Mouse (Mus musculus) lung, embryonic 14.5 days (tissue): Measurements from ENCODE around the gene Vgll2. TPM values are rescaled to one million over a fixed set of nuclear protein-coding genes. Genes with fewer than 3 reads are reported as not detected.

Source experiments
- ATAC-seq: fragments of 200-750 bp; cut with Nextera tagmentation; 2 replicates; pipeline ENCODE4 v1.8.0; 2017; ENCODE audit warnings: mild to moderate bottlenecking, moderate TSS enrichment, moderate library complexity; ENCODE audit not compliant: insufficient read depth
- DNase-seq: peaks from one replicate; pipeline ENCODE4 v3.0.0-alpha.2; 2015
- H3K27ac ChIP-seq: fragments of 300-500 bp; sonication (generic); 2 replicates; pipeline ENCODE4 v1.5.1; 2014; ENCODE audit warnings: low read depth, mild to moderate bottlenecking, moderate library complexity
- H3K27me3 ChIP-seq: fragments of 300-500 bp; sonication (generic); 2 replicates; pipeline ENCODE4 v1.6.1; 2014; ENCODE audit warnings: low read length, control low read depth; ENCODE audit not compliant: insufficient read depth
- H3K36me3 ChIP-seq: fragments of 300-500 bp; sonication (generic); 2 replicates; pipeline ENCODE4 v1.6.1; 2014; ENCODE audit warnings: control low read depth; ENCODE audit not compliant: insufficient read depth
- H3K4me1 ChIP-seq: fragments of 300-500 bp; sonication (generic); 2 replicates; pipeline ENCODE4 v1.6.1; 2014; ENCODE audit warnings: antibody characterized with exemption, control low read depth; ENCODE audit not compliant: insufficient read depth
- H3K4me2 ChIP-seq: fragments of 300-500 bp; sonication (generic); 2 replicates; pipeline ENCODE4 v1.6.1; 2014; ENCODE audit warnings: mild to moderate bottlenecking
- H3K4me3 ChIP-seq: fragments of 300-500 bp; sonication (generic); 2 replicates; pipeline ENCODE4 v1.5.1; 2014; ENCODE audit warnings: low read depth, low read length
- H3K9ac ChIP-seq: fragments of 300-500 bp; sonication (generic); 2 replicates; pipeline ENCODE4 v1.6.1; 2014
- H3K9me3 ChIP-seq: fragments of 300-500 bp; sonication (generic); 2 replicates; pipeline ENCODE4 v1.6.1; 2016; ENCODE audit warnings: low read depth, low read length, control low read depth
- CTCF ChIP-seq: IDR thresholded peaks from 2 replicates; pipeline ENCODE4 v1.5.1; 2016; ENCODE audit warnings: antibody characterized with exemption, low read depth
- WGBS: fragments of 180-500 bp; shearing (Covaris S2); extraction: QIAGEN DNeasy Blood & Tissue Kit; methylation state at CpG from one replicate; pipeline ENCODE4 v1.1.7; 2014; 5-methylcytosine and 5-hydroxymethylcytosine counted together
- microRNA-seq: library from miRNA; unstranded; fragments of <30 nt; microRNA quantifications from one replicate; pipeline ENCODE4, GENCODE M21; 2016; ENCODE audit warnings: borderline number of aligned reads
- polyA plus RNA-seq: library from polyadenylated mRNA; unstranded; fragments of >200 nt; fragmentation: Nextera tagmentation; extraction: Ambion mirVana; gene quantifications from 2 replicates; pipeline ENCODE4 v1.2.1, GENCODE M21; 2014

Gene Vgll2
- polyA plus RNA-seq, 1 experiment from 2014 or later, result not detected

- Histone ChIP-seq H3K27ac (no peak overlapping the region), H3K9ac (no peak overlapping the region), H3K4me1 (no peaks in the 10 kb centered on the region), H3K36me3 (no peaks in the 10 kb centered on the region), H3K4me3 (no peak overlapping the region), H3K27me3 (peaks cover 66% of the 10 kb centered on the region), H3K9me3 (no peaks in the 10 kb centered on the region), H3K4me2 (no peak overlapping the region)
- DNase-seq, result no peak
- ATAC-seq, result no peak
- WGBS, result 3% methylated on average over 11 of the region's 11 CpGs
- no peak for TF ChIP-seq CTCF
Observed at GRCm38 (mm10) chr10:52028561-52029370, 6.5 kb downstream of the Vgll2 start.

- DNase-seq (no peak), ATAC-seq (no peak)
- H3K36me3 ChIP-seq, result no peaks in the 10 kb centered on the region
- H3K4me3 ChIP-seq, result no peak overlapping the region
- H3K27me3 ChIP-seq, result peaks cover 58% of the 10 kb centered on the region
- H3K27ac ChIP-seq, result no peak overlapping the region
- no peaks in the 10 kb centered on the region for H3K9me3 ChIP-seq
- no peak overlapping the region for H3K4me2 ChIP-seq
- 1% methylated on average over 10 of the region's 10 CpGs for WGBS
- no peak overlapping the region for H3K9ac ChIP-seq
- no peak for TF ChIP-seq CTCF
- no peaks in the 10 kb centered on the region for H3K4me1 ChIP-seq
Observed at GRCm38 (mm10) chr10:52029421-52030080, 7.2 kb downstream of the Vgll2 start.

- Histone ChIP-seq H3K9me3 (no peaks in the 10 kb centered on the region), H3K9ac (no peak overlapping the region), H3K4me2 (no peak overlapping the region), H3K4me1 (no peaks in the 10 kb centered on the region), H3K27me3 (peaks cover 17% of the 10 kb centered on the region), H3K36me3 (no peaks in the 10 kb centered on the region), H3K4me3 (no peak overlapping the region), H3K27ac (no peak overlapping the region)
- ATAC-seq, result no peak
- no peak for DNase-seq
- no peak for TF ChIP-seq CTCF
Observed at GRCm38 (mm10) chr10:52033729-52034128, 11.4 kb downstream of the Vgll2 start.

GRCm38 (mm10) chr10:52039392-52039791 lies 17.1 kb downstream of the Vgll2 start:
- H3K4me3 ChIP-seq, result no peak overlapping the region
- DNase-seq (no peak), ATAC-seq (no peak)
- H3K36me3 ChIP-seq, result no peaks in the 10 kb centered on the region
- H3K9me3 ChIP-seq, result no peaks in the 10 kb centered on the region
- TF ChIP-seq CTCF, result no peak
- no peak overlapping the region for H3K9ac ChIP-seq
- H3K4me1 ChIP-seq, result no peaks in the 10 kb centered on the region
- 74% methylated on average over 1 of the region's 1 CpGs for WGBS
- H3K4me2 ChIP-seq, result no peak overlapping the region
- no peaks in the 10 kb centered on the region for H3K27me3 ChIP-seq
- H3K27ac ChIP-seq, result no peak overlapping the region

GRCm38 (mm10) chr10:52043086-52043485 lies 20.8 kb downstream of the Vgll2 start:
- ATAC-seq, result no peak
- Histone ChIP-seq H3K9ac (no peak overlapping the region), H3K4me3 (no peak overlapping the region), H3K9me3 (no peaks in the 10 kb centered on the region), H3K27me3 (no peaks in the 10 kb centered on the region), H3K36me3 (no peaks in the 10 kb centered on the region), H3K4me2 (no peak overlapping the region), H3K27ac (no peak overlapping the region), H3K4me1 (no peaks in the 10 kb centered on the region)
- no peak for TF ChIP-seq CTCF
- 64% methylated on average over 5 of the region's 5 CpGs for whole genome bisulfite sequencing
- DNase-seq, result no peak

- DNase-seq (peak; percentile 17), ATAC-seq (no peak)
- H3K9me3 ChIP-seq, result no peaks in the 10 kb centered on the region
- no peak overlapping the region for H3K9ac ChIP-seq
- no peaks in the 10 kb centered on the region for H3K27me3 ChIP-seq
- H3K27ac ChIP-seq, result no peak overlapping the region
- no peak for TF ChIP-seq CTCF
- 46% methylated on average over 3 of the region's 3 CpGs for WGBS
- no peaks in the 10 kb centered on the region for H3K4me1 ChIP-seq
- no peak overlapping the region for H3K4me2 ChIP-seq
- no peak overlapping the region for H3K4me3 ChIP-seq
- H3K36me3 ChIP-seq, result no peaks in the 10 kb centered on the region
Observed at GRCm38 (mm10) chr10:52048287-52048686, 26.0 kb downstream of the Vgll2 start.

- Histone ChIP-seq H3K36me3 (no peaks in the 10 kb centered on the region), H3K27me3 (no peaks in the 10 kb centered on the region), H3K4me1 (no peaks in the 10 kb centered on the region), H3K9me3 (no peaks in the 10 kb centered on the region), H3K4me2 (no peak overlapping the region), H3K4me3 (no peak overlapping the region), H3K9ac (no peak overlapping the region), H3K27ac (no peak overlapping the region)
- peak; percentile 82 for DNase-seq
- peak; percentile 64 for TF ChIP-seq CTCF
- ATAC-seq, result no peak
Observed at GRCm38 (mm10) chr10:52072482-52072881, 50.2 kb downstream of the Vgll2 start.

Small RNA genes lying within 50 kb of the gene (microRNA-seq; reads per million reads assigned to microRNA genes)
- not detected for gene Gm24084

Other genes starting within 250 kb of the Vgll2 start
- gene Ros1, start 172.7 kb downstream of the Vgll2 start, polyA plus RNA-seq, result 0.07 TPM in 2 replicates
- 23.4 and 24.5 TPM in 2 replicates for gene Dcbld1, start 211.1 kb downstream of the Vgll2 start, polyA plus RNA-seq